Mouse (Mus musculus): ENCODE results near the gene Micu2.

GRCm38 (mm10) chr14:57937297-57937696 is 61.8 kb downstream of the Micu2 start:
- TF ChIP-seq CTCF (IDR thresholded peaks at IDR 0.05; ENCODE audit: low read depth, low read length) (no peak), POLR2A (IDR thresholded peaks at IDR 0.05; ENCODE audit: insufficient read depth, low read length) (no peak)
